Mouse (Mus musculus): Measurements from ENCODE around the gene Rasgrf2. TPM values are rescaled to one million over a fixed set of nuclear protein-coding genes. Genes with fewer than 3 reads are reported as not detected.

Gene Rasgrf2
- polyA plus RNA-seq, 1 experiment, result 0.51 TPM

DNA sequence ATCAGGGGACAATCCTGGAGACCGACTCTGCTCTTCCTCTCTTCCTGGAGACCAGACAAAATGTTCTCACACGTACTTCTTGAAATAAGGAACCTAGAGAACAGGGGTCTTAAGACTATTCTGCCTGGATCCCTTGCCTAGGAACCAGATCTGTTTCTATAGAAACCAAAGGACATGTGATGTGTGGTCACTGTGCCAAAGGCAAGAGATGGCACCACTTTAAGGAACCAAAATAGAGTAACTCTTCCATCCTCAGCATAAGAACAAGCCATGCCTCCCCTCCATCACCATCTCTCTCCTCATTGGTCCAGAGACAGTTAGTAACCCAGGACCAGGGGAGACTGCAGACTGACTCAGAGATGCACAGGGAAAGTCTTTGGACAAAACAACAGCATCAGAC lies 140.0 kb downstream of the Rasgrf2 start:
- Histone ChIP-seq H3K27ac (ENCODE audit: insufficient read depth, low read depth, low read length) (no peak overlapping the region), H3K4me3 (ENCODE audit: insufficient read depth, low read length) (no peak overlapping the region), H3K4me1 (ENCODE audit: control insufficient read depth, insufficient read depth, low read length) (no peaks in the 10 kb centered on the region)
- TF ChIP-seq CTCF (IDR thresholded peaks at IDR 0.05; ENCODE audit: low read depth, low read length), result no peak
- no peak for TF ChIP-seq POLR2A (IDR thresholded peaks at IDR 0.05; ENCODE audit: borderline replicate concordance, low read depth, low read length)

- no peak for TF ChIP-seq POLR2A (IDR thresholded peaks at IDR 0.05; ENCODE audit: borderline replicate concordance, low read depth, low read length)
- TF ChIP-seq CTCF (IDR thresholded peaks at IDR 0.05; ENCODE audit: low read depth, low read length), result no peak
- no peaks in the 10 kb centered on the region for H3K4me1 ChIP-seq (ENCODE audit: control insufficient read depth, insufficient read depth, low read length)
- no peak overlapping the region for H3K4me3 ChIP-seq (ENCODE audit: insufficient read depth, low read length)
- H3K27ac ChIP-seq (ENCODE audit: insufficient read depth, low read depth, low read length), result no peak overlapping the region
These were observed 140.7 kb downstream of the Rasgrf2 start for GRCm38 (mm10) chr13:91990709-91991284.

DNA sequence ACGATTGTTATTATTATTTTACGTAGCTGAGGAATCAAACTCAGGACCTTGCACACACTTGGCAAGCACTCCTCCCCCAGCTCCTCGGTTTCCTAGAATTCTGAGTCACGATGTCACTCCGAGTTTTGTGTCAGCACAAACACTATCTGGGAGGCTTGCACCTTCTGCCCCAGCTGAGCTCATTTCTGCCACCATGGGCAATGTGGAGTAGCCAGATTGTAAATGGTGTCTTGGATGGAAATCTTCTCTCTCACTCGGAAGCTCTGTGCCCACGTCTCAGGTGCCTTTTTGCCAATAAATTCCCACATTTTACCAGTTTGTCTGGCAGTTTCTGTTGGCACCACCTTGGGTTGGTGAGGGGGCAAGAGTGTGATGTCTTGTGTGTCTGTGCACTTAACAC lies 143.1 kb downstream of the Rasgrf2 start:
- Histone ChIP-seq H3K4me3 (ENCODE audit: insufficient read depth, low read length) (no peak overlapping the region), H3K27ac (ENCODE audit: insufficient read depth, low read depth, low read length) (no peak overlapping the region), H3K4me1 (ENCODE audit: control insufficient read depth, insufficient read depth, low read length) (no peaks in the 10 kb centered on the region)
- no peak for TF ChIP-seq POLR2A (IDR thresholded peaks at IDR 0.05; ENCODE audit: borderline replicate concordance, low read depth, low read length)
- TF ChIP-seq CTCF (IDR thresholded peaks at IDR 0.05; ENCODE audit: low read depth, low read length), result no peak

GRCm38 (mm10) chr13:91986958-91987357 lies 144.5 kb downstream of the Rasgrf2 start:
- Histone ChIP-seq H3K4me3 (ENCODE audit: insufficient read depth, low read length) (no peak overlapping the region), H3K27ac (ENCODE audit: insufficient read depth, low read depth, low read length) (no peak overlapping the region), H3K4me1 (ENCODE audit: control insufficient read depth, insufficient read depth, low read length) (no peaks in the 10 kb centered on the region)
- no peak for TF ChIP-seq CTCF (IDR thresholded peaks at IDR 0.05; ENCODE audit: low read depth, low read length)
- TF ChIP-seq POLR2A (IDR thresholded peaks at IDR 0.05; ENCODE audit: borderline replicate concordance, low read depth, low read length), result no peak

DNA sequence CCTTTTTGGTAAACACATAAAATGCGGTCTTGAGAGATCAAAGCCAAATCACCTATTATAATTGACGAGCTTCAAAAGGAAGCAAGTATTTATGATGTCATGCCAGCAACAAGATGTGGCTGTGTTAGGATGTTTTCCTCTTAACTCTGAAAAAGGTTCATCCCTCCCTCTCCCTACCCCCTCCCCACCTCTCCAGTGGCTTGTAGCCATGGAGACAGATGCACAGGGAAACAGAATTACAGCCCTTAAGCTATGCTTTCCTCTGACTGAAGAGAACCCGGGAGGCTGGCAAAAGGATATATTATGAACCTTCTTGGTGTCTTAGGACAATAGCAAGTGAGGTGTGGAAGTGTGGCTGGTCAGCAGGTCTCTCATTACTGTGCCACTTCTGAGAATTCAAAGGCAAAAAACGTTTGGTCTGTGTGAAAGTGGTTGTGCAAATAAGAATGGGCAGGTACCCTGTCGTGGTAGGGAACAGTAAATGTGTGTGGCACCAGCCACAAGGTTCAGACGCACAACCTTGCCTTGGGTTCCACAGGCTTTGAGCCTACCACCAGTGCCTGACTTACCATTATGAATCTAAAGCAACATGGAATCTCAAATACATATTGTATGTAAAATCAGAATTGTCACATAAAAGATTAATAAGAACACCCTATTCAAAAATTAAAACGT lies 145.4 kb downstream of the Rasgrf2 start:
- TF ChIP-seq CTCF (IDR thresholded peaks at IDR 0.05; ENCODE audit: low read depth, low read length) (no peak), POLR2A (IDR thresholded peaks at IDR 0.05; ENCODE audit: borderline replicate concordance, low read depth, low read length) (no peak)
- Histone ChIP-seq H3K4me3 (ENCODE audit: insufficient read depth, low read length) (no peak overlapping the region), H3K27ac (ENCODE audit: insufficient read depth, low read depth, low read length) (no peak overlapping the region), H3K4me1 (ENCODE audit: control insufficient read depth, insufficient read depth, low read length) (no peaks in the 10 kb centered on the region)

DNA sequence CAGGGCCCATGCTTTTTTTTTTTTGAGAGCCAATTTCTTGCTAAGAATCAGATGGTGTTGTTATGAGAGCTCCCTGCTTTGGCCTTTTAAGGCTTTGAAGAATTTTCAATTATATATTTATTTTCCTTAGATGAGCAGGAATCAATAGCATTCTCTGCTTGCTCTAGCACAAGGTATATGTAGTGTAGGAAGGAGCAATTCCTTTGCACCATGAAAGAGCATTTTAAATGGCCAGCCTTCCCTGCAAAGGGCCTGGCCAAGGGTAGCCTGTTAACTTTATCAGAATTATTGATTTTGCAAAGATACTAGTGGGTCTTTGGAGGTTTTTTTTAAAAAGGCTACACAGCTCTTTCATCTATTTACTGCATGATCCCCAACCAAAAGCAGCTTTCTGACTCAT lies 146.4 kb downstream of the Rasgrf2 start:
- no peak overlapping the region for H3K27ac ChIP-seq (ENCODE audit: insufficient read depth, low read depth, low read length)
- no peak overlapping the region for H3K4me3 ChIP-seq (ENCODE audit: insufficient read depth, low read length)
- no peak for TF ChIP-seq CTCF (IDR thresholded peaks at IDR 0.05; ENCODE audit: low read depth, low read length)
- no peak for TF ChIP-seq POLR2A (IDR thresholded peaks at IDR 0.05; ENCODE audit: borderline replicate concordance, low read depth, low read length)
- no peaks in the 10 kb centered on the region for H3K4me1 ChIP-seq (ENCODE audit: control insufficient read depth, insufficient read depth, low read length)

- H3K4me3 ChIP-seq (ENCODE audit: insufficient read depth, low read length), result no peak overlapping the region
These were observed 149.4 kb downstream of the Rasgrf2 start for GRCm38 (mm10) chr13:91982080-91982479.

GRCm38 (mm10) chr13:91981414-91981813 lies 150.0 kb downstream of the Rasgrf2 start:
- no peaks in the 10 kb centered on the region for H3K4me1 ChIP-seq (ENCODE audit: control insufficient read depth, insufficient read depth, low read length)
- no peak overlapping the region for H3K4me3 ChIP-seq (ENCODE audit: insufficient read depth, low read length)
- TF ChIP-seq CTCF (IDR thresholded peaks at IDR 0.05; ENCODE audit: low read depth, low read length), result no peak
- TF ChIP-seq POLR2A (IDR thresholded peaks at IDR 0.05; ENCODE audit: borderline replicate concordance, low read depth, low read length), result no peak
- H3K27ac ChIP-seq (ENCODE audit: insufficient read depth, low read depth, low read length), result no peak overlapping the region

More at GRCm38 (mm10) chr13:91982080-91982479, 149.4 kb downstream of the Rasgrf2 start:
- Histone ChIP-seq H3K27ac (ENCODE audit: insufficient read depth, low read depth, low read length) (no peak overlapping the region), H3K4me1 (ENCODE audit: control insufficient read depth, insufficient read depth, low read length) (no peaks in the 10 kb centered on the region)
- TF ChIP-seq POLR2A (IDR thresholded peaks at IDR 0.05; ENCODE audit: borderline replicate concordance, low read depth, low read length), result no peak
- no peak for TF ChIP-seq CTCF (IDR thresholded peaks at IDR 0.05; ENCODE audit: low read depth, low read length)

DNA sequence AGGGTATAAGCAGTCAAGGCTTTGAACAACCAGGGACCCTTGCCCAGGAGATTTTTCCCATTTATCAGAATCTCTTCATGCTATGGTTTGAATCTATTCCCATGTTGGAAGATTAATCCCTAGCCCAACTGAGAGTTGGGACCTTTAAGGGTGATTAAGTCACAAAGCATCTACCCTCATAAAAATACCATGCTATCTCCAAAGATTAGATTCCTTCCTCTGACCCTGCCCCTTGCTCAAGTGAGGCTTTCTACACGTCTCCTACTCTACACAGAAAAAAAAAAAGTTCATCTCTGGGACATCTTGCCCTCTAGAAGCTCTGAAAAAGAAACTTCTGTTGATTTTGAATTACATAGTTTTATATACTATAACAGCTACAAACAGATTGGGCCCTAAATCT lies 154.5 kb downstream of the Rasgrf2 start:
- no peak overlapping the region for H3K4me3 ChIP-seq (ENCODE audit: insufficient read depth, low read length)
- no peak overlapping the region for H3K27ac ChIP-seq (ENCODE audit: insufficient read depth, low read depth, low read length)
- no peak for TF ChIP-seq CTCF (IDR thresholded peaks at IDR 0.05; ENCODE audit: low read depth, low read length)
- no peak for TF ChIP-seq POLR2A (IDR thresholded peaks at IDR 0.05; ENCODE audit: borderline replicate concordance, low read depth, low read length)
- no peaks in the 10 kb centered on the region for H3K4me1 ChIP-seq (ENCODE audit: control insufficient read depth, insufficient read depth, low read length)

- Histone ChIP-seq H3K4me3 (ENCODE audit: insufficient read depth, low read length) (no peak overlapping the region), H3K27ac (ENCODE audit: insufficient read depth, low read depth, low read length) (no peak overlapping the region), H3K4me1 (ENCODE audit: control insufficient read depth, insufficient read depth, low read length) (no peaks in the 10 kb centered on the region)
- TF ChIP-seq POLR2A (IDR thresholded peaks at IDR 0.05; ENCODE audit: borderline replicate concordance, low read depth, low read length), result no peak
- TF ChIP-seq CTCF (IDR thresholded peaks at IDR 0.05; ENCODE audit: low read depth, low read length), result no peak
These were observed 154.9 kb downstream of the Rasgrf2 start for GRCm38 (mm10) chr13:91976541-91976940.
